Mouse (Mus musculus): ENCODE results near the gene Pgm2.

DNA sequence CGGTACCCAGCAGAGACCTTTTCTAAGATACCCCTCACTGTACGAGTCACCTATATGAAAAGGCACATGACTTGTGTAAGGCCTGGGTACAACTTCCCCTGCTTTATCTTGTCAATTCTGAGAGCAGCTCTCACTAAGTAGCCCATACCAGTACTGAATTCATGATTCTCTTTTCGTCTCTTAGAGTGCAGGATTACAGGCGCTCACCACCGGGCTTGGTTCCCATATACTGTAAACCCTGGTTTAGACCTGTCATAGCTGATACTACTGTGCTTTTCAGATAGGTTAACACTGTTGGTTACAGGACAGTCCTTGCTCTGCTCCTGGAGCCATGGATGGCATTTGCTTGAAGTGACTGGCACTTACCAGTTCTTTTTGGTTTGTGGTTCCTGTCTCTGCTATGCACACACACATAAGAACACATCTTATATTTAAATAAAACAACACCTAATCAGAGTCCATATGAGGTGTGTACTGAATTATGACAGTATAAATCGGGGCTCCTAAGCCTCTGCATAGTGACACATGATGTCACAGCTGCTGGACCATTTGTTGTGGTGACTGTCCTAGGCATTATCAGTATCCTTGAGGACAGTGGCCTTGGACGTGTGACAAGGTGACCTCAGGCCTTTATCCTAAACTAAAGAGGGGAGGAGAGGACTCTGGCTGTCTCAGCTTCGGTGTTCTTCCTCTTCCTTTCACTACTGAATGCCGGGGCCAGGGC lies 9.4 kb downstream of the Pgm2 start:
- no peak for TF ChIP-seq CTCF (IDR thresholded peaks at IDR 0.05)
- no peak for TF ChIP-seq POLR2A (IDR thresholded peaks at IDR 0.05; ENCODE audit: insufficient read depth, low read depth, low read length)
